Mouse (Mus musculus) myocyte (in vitro differentiated cells): Measurements from ENCODE around the gene Traf3ip2. TPM values are rescaled to one million over a fixed set of nuclear protein-coding genes. Genes with fewer than 3 reads are reported as not detected.

Experiments
- H3K27me3 ChIP-seq: one replicate; pipeline ENCODE4 v1.6.1; 2011; ENCODE audit not compliant: control insufficient read depth, insufficient read depth, insufficient read length
- H3K36me3 ChIP-seq: one replicate; pipeline ENCODE4 v1.6.1; 2011; ENCODE audit not compliant: control insufficient read depth, insufficient read depth
- H3K4me2 ChIP-seq: one replicate; pipeline ENCODE4 v1.6.1; 2011; ENCODE audit warnings: low read depth, control low read depth
- H3K4me3 ChIP-seq: one replicate; pipeline ENCODE4 v1.5.1; 2011; ENCODE audit warnings: mild to moderate bottlenecking, control low read depth, moderate library complexity
- H3K79me2 ChIP-seq: one replicate; pipeline ENCODE4 v1.6.1; 2011; ENCODE audit not compliant: control insufficient read depth, insufficient read depth
- H3ac ChIP-seq: one replicate; pipeline ENCODE4 v1.6.1; 2011; ENCODE audit not compliant: control insufficient read depth, insufficient read length
- CEBPB ChIP-seq: IDR thresholded peaks from 2 replicates; pipeline ENCODE4 v1.6.1; 2011; ENCODE audit warnings: mild to moderate bottlenecking, moderate library complexity; ENCODE audit not compliant: poor library complexity, insufficient read depth, severe bottlenecking
- E2F4 ChIP-seq: IDR thresholded peaks from one replicate; pipeline ENCODE4 v1.6.1; 2011; ENCODE audit warnings: mild to moderate bottlenecking, control low read depth, moderate library complexity; ENCODE audit not compliant: insufficient read depth
- MAX ChIP-seq: IDR thresholded peaks from one replicate; pipeline ENCODE4 v1.6.1; 2011; ENCODE audit warnings: low read depth, mild to moderate bottlenecking, control low read depth
- MYOD1 ChIP-seq, 3 experiments: IDR thresholded peaks; one replicate each; pipeline ENCODE4 v1.6.1; 2011; ENCODE audit warnings: control low read depth in 2 of 3, low read depth in 2 of 3, mild to moderate bottlenecking in 2 of 3, moderate library complexity in 1 of 3; ENCODE audit not compliant: insufficient read length in 2 of 3, control insufficient read depth in 1 of 3
- MYOG ChIP-seq, 3 experiments: IDR thresholded peaks; one replicate each; pipeline ENCODE4 v1.6.1; 2011; ENCODE audit warnings: control low read depth in 2 of 3, low read depth in 2 of 3, mild to moderate bottlenecking in 2 of 3; ENCODE audit not compliant: insufficient read length in 2 of 3, control insufficient read depth in 1 of 3, insufficient read depth in 1 of 3
- POLR2A ChIP-seq: IDR thresholded peaks from one replicate; pipeline ENCODE4 v1.6.1; 2011; ENCODE audit warnings: low read depth, mild to moderate bottlenecking, control low read depth, moderate library complexity; ENCODE audit not compliant: insufficient read length
- POLR2AphosphoS2 ChIP-seq: IDR thresholded peaks from one replicate; pipeline ENCODE4 v1.6.1; 2011; ENCODE audit warnings: low read depth, control low read depth; ENCODE audit not compliant: insufficient read length
- REST ChIP-seq: IDR thresholded peaks from one replicate; pipeline ENCODE4 v1.6.1; 2011; ENCODE audit warnings: mild to moderate bottlenecking, control low read depth, moderate library complexity; ENCODE audit not compliant: insufficient read depth, insufficient read length
- SRF ChIP-seq: IDR thresholded peaks from one replicate; pipeline ENCODE4 v1.6.1; 2011; ENCODE audit warnings: low read depth; ENCODE audit not compliant: control insufficient read depth, insufficient read length
- TCF12 ChIP-seq: IDR thresholded peaks from one replicate; pipeline ENCODE4 v1.6.1; 2011; ENCODE audit warnings: mild to moderate bottlenecking, control low read depth; ENCODE audit not compliant: poor library complexity, insufficient read depth, severe bottlenecking
- TCF3 ChIP-seq: IDR thresholded peaks from one replicate; pipeline ENCODE4 v1.6.1; 2011; ENCODE audit warnings: low read depth, control low read depth; ENCODE audit not compliant: insufficient read length
- USF1 ChIP-seq: IDR thresholded peaks from one replicate; pipeline ENCODE4 v1.6.1; 2011; ENCODE audit warnings: low read depth, mild to moderate bottlenecking, control low read depth, moderate library complexity
- polyA plus RNA-seq: library from polyadenylated mRNA; unstranded; fragments of >200 nt; fragmentation: generic; extraction: Trizol; gene quantifications from one replicate; pipeline ENCODE4 v1.2.1, GENCODE M21; 2012; ENCODE audit warnings: missing spikeins

The Traf3ip2 gene
- polyA plus RNA-seq, 1 experiment = 4.2 TPM

GRCm38 (mm10) chr10:39611234-39611633 is 1.5 kb upstream of the Traf3ip2 start:
- H3K79me2 ChIP-seq = no peaks in the 10 kb centered on the region
- H3K4me2 ChIP-seq = no peak overlapping the region
- no peak overlapping the region for H3ac ChIP-seq
- TF ChIP-seq E2F4 = no peak
- no peak for TF ChIP-seq MAX
- TF ChIP-seq TCF3 = no peak
- no peak for TF ChIP-seq CEBPB
- TF ChIP-seq MYOG (IDR thresholded peaks at IDR 0.05; ENCODE audit: control insufficient read depth in 1 of 3, insufficient read depth in 1 of 3, insufficient read length in 2 of 3, low read depth in 2 of 3) = no peak
- no peak for TF ChIP-seq USF1
- TF ChIP-seq POLR2A = no peak
- H3K27me3 ChIP-seq = no peaks in the 10 kb centered on the region
- H3K4me3 ChIP-seq = no peak overlapping the region
- no peaks in the 10 kb centered on the region for H3K36me3 ChIP-seq

- H3ac ChIP-seq = no peak overlapping the region
- H3K4me2 ChIP-seq = no peak overlapping the region
- H3K36me3 ChIP-seq = no peaks in the 10 kb centered on the region
- no peaks in the 10 kb centered on the region for H3K79me2 ChIP-seq
- no peak overlapping the region for H3K4me3 ChIP-seq
- H3K27me3 ChIP-seq = no peaks in the 10 kb centered on the region
- TF ChIP-seq POLR2AphosphoS2 (no peak), USF1 (no peak), TCF3 (no peak), TCF12 (no peak), MYOG (IDR thresholded peaks at IDR 0.05; ENCODE audit: control insufficient read depth in 1 of 3, insufficient read depth in 1 of 3, insufficient read length in 2 of 3, low read depth in 2 of 3) (no peak), E2F4 (no peak), MYOD1 (IDR thresholded peaks at IDR 0.05; ENCODE audit: control insufficient read depth in 1 of 3, insufficient read length in 2 of 3, low read depth in 2 of 3) (no peak), SRF (no peak), MAX (no peak), REST (no peak), CEBPB (no peak), POLR2A (no peak)
These were observed 603 bp upstream of the Traf3ip2 start for GRCm38 (mm10) chr10:39612131-39612530.

GRCm38 (mm10) chr10:39612989-39613831 is 476 bp downstream of the Traf3ip2 start:
- peak; percentile 29 for TF ChIP-seq SRF
- no peak for TF ChIP-seq TCF3
- no peak for TF ChIP-seq CEBPB
- TF ChIP-seq MAX = no peak
- no peak for TF ChIP-seq MYOG (IDR thresholded peaks at IDR 0.05; ENCODE audit: control insufficient read depth in 1 of 3, insufficient read depth in 1 of 3, insufficient read length in 2 of 3, low read depth in 2 of 3)
- no peak for TF ChIP-seq TCF12
- H3K27me3 ChIP-seq = no peaks in the 10 kb centered on the region
- no peak overlapping the region for H3ac ChIP-seq
- H3K36me3 ChIP-seq = no peaks in the 10 kb centered on the region
- H3K4me3 ChIP-seq = peak overlapping the region; percentile 28
- H3K4me2 ChIP-seq = peak overlapping the region; percentile 64
- no peaks in the 10 kb centered on the region for H3K79me2 ChIP-seq

DNA sequence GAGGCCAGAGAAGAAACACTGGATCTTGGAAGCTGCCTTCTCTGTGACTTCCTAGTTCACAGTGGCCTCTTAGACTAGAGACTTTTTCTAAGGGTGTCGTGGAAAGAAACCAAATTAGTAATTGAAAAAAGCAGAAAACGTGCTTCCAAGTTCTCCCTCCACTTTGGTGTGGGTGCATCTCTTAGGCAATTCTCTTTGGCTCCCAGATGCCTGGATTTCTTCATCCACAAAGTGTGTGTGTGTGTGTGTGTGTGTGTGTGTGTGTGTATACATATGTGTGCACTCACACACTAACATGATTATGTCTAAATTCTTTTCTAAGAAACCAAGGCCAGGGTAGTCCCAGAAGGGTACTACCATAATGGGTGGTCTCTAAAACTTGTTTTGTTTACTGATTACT is 1.2 kb downstream of the Traf3ip2 start:
- Histone ChIP-seq H3K4me2 (peak overlapping the region; percentile 75), H3K36me3 (no peaks in the 10 kb centered on the region), H3K27me3 (no peaks in the 10 kb centered on the region), H3K4me3 (peak overlapping the region; percentile 28), H3ac (no peak overlapping the region), H3K79me2 (no peaks in the 10 kb centered on the region)
- TF ChIP-seq MYOG (IDR thresholded peaks at IDR 0.05; ENCODE audit: control insufficient read depth in 1 of 3, insufficient read depth in 1 of 3, insufficient read length in 2 of 3, low read depth in 2 of 3) (no peak), CEBPB (0 out of 2 replicates have a peak, but pooled peaks have one; percentile 17)

DNA sequence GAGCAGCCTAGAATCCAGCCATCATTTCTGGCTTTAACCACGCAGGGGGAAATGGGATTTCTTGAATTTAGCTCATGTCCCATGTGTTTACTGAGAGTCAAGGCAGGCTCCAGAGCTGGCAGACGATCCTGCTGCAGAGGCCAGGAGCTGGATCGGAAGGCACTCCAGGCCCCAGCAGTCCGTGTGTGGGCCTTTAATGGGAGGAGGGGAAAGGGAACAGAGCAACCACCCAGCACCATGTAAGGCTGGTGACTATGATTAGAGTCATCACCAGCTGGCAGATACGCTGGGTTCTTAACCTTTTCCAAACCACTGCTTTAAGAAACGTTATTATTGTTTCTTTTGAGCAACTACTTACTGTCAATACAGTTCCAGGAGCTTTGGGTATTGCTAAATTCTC is 1.9 kb downstream of the Traf3ip2 start:
- H3K36me3 ChIP-seq = no peaks in the 10 kb centered on the region
- TF ChIP-seq REST (no peak), TCF12 (no peak), USF1 (no peak), TCF3 (no peak), POLR2A (no peak), MYOG (IDR thresholded peaks at IDR 0.05; ENCODE audit: control insufficient read depth in 1 of 3, insufficient read depth in 1 of 3, insufficient read length in 2 of 3, low read depth in 2 of 3) (peak in 1 of 3 experiments; percentile 15), MAX (no peak), E2F4 (no peak), CEBPB (no peak), SRF (peak; percentile 87), POLR2AphosphoS2 (no peak), MYOD1 (IDR thresholded peaks at IDR 0.05; ENCODE audit: control insufficient read depth in 1 of 3, insufficient read length in 2 of 3, low read depth in 2 of 3) (no peak)
- H3K79me2 ChIP-seq = no peaks in the 10 kb centered on the region
- peak overlapping the region; percentile 75 for H3K4me2 ChIP-seq
- H3K4me3 ChIP-seq = peak overlapping the region; percentile 28
- no peak overlapping the region for H3ac ChIP-seq
- H3K27me3 ChIP-seq = no peaks in the 10 kb centered on the region
